Mouse (Mus musculus): Measurements from ENCODE around the gene Cenpp.

DNA sequence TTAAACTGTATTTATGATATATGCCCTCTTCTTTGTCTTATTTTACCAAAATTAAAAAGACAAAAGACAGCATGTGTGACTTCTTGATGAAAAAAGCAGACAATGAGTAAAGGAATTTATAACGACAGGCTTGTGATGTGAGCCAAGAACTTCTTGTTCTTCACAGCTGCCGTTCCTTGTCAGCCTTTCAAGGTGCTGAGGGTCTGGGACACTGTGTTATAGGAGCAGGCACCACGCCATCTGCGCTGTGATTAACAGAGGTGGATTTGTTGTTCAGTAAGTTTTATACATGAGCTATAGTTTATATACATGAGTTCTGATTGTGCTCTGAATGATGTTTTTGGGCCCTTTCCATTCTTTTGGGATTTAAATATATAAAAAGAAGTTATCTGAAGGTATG lies 173.2 kb downstream of the Cenpp start:
- TF ChIP-seq CTCF (IDR thresholded peaks at IDR 0.05; ENCODE audit: control insufficient read depth, insufficient read depth, low read length) (no peak), POLR2A (IDR thresholded peaks at IDR 0.05; ENCODE audit: borderline replicate concordance, control insufficient read depth, low read depth, low read length) (no peak)

All from bone marrow, adult 2 months (tissue).